Mouse (Mus musculus) heart, adult 18-20 months (tissue): ENCODE results near the gene Spats2. TPM values are rescaled to one million over a fixed set of nuclear protein-coding genes. Genes with fewer than 3 reads are reported as not detected.
"Not testable (repeated sequence)": the region's sequence is repeated elsewhere in the genome, so short reads cannot be mapped to it uniquely, and the experiment has no call there.

Experiments used
- DNase-seq, 2 experiments: peaks; one replicate each; pipeline ENCODE4 v3.0.0; 2021 to 2022; ENCODE audit warnings: mixed read lengths in 1 of 2
- long read RNA-seq, 2 experiments: library from polyadenylated mRNA; stranded (forward); transcript quantifications; one replicate each; pipeline ENCODE4 v2.0.0; 2021
- total RNA-seq, 2 experiments: library from RNA; stranded (reverse); gene quantifications; 2 replicates each; pipeline ENCODE4 v1.2.3; 2021

The Spats2 gene
- 1 to 10 TPM; 7.1 to 7.7 TPM for total RNA-seq
- long read RNA-seq, experiment 1, transcript Spats2-201 (13 exons, 3,096 nt): major isoform, 8 of 11 reads
- long read RNA-seq, experiment 1, partial matches to known transcripts: 1 of 11 reads
- long read RNA-seq, experiment 1, other reads (novel, unspliced or antisense): 2 of 11 reads
- long read RNA-seq, experiment 2, transcript Spats2-201 (13 exons, 3,096 nt): major isoform, 5 of 7 reads
- long read RNA-seq, experiment 2, partial matches to known transcripts: 0 of 7 reads
- long read RNA-seq, experiment 2, other reads (novel, unspliced or antisense): 2 of 7 reads

DNA sequence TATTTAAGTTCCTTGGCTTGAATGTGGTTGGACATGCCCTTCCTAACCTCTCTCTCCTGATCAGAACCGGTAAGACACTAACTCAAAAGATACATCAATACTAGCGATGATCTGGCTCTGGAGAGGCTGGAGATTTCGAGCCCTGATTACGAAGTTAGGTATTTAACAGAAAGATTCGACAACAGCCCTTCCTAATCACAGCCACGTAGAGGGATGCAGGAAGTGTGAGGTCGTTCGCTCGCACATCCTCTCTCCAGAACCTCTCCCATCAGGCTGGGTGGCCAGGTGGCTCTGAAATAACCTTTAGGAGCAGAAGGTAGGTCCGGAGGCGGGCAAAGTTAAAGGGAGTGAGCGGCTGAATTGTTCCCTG, at the start of gene Spats2:
TSS of gene Spats2 (plus strand) at position 206 of the 370 bp plus-strand sequence.
- no peak for DNase-seq

DNA sequence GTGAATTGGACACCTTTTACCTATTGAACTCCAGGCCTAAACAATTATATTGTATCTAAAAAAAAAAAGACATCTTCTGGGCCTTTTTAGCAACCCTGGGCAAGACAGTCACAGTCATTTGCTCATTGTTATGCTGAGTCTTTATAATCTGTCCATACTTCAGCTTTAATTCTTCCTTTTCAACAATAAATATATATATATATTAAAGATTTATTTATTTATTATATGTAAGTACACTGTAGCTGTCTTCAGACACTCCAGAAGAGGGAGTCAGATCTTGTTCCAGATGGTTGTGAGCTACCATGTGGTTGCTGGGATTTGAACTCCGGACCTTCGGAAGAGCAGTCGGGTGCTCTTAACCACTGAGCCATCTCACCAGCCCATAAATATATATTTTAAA, 49.7 kb upstream of the Spats2 start:
- DNase-seq: not testable (repeated sequence)

GRCm38 (mm10) chr15:99078181-99078910, 47.4 kb upstream of the Spats2 start:
- no peak for DNase-seq

DNA sequence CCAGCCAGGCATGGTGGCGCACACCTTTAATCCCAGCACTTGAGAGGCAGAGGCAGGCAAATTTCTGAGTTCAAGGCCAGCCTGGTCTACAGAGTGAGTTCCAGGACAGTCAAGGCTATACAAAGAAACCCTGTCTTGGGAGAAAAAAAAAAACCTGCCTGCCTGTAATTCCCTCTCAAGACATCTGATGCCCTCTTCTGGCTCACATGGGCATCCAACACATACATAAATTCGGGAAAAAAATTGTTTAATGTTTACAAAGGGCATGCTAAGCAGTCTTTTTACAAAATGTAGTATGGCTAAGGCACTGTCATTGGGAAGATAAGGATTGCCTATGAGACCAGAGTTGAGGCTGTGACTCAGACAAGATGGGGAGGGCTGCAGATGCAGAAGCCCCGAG, 45.9 kb upstream of the Spats2 start:
- no peak for DNase-seq

DNA sequence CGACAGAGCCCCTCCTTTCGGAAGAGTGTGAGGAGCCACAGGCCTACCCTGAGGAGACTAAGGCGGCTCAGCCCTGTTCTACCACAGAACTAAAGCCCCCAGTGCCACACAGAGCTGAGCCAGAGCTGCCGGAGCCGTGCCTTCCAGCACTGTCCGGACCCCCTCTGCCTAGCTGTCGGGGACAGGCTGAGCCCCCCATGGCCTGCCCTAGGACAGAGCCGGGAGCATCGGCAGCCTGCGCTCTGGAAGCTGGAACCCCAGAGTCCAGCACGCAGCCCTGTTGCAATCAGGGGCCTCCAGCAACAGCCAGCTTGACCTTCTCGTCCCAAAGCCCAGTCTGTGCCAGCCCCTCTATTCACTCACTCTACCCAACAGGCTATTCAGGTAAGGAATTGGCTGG, 43.4 kb upstream of the Spats2 start:
- DNase-seq: no peak

GRCm38 (mm10) chr15:99082840-99083239, 42.9 kb upstream of the Spats2 start:
- DNase-seq: no peak

DNA sequence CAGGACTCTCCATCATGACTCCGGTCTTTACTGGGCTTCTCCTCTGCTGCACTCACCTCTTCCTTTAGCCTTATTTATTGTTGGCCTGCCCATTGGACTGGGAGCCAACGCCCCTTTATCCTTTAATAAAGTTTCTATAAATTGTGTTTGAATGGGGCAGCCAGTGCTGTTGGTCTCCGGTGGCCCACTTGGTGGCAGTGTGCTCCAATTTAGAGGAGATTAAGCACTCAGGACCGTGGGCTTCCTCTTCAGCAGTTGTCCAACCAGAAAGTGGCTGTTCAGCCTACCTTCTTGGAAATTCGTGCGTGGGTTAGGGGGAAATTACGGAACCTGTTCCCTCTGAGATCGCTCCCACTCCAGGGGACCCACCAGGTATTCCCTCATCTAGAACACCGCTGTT, 42.5 kb upstream of the Spats2 start:
- peak; percentile 38 to 67 for DNase-seq

DNA sequence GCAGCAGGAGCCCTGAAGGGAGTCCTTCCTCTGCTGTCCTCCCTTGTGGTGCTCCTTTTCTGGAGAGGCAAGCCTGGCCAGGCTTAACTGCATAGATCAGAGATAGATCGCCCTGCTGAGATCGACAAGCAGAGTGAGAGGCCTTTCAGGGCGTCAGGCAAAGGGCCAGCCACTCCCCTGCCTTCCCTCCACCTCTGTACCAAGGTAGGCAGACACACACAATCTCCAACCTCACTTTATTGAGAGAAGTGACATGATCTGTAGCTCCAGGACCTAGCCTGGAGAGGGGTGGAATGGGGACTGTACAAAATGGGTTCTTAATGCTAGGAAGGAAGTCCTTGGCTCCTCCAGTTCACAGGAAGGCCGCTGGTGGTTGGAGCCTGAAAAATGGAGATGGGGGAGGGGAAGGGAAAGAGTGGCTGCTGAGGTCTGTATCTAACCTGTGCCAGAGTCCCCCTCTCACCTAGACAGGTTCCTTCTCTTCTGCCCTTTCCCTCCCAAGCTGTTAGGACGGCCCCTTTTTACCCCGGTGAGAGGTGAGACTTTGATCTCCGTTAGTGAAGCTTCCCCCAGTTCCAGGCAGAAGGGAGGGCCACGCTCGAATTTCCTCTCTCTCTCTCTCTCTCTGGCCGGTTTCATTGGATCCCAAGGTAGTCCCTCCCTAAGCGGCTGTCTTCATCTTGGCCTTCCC, 41.7 kb upstream of the Spats2 start:
- DNase-seq: no peak

DNA sequence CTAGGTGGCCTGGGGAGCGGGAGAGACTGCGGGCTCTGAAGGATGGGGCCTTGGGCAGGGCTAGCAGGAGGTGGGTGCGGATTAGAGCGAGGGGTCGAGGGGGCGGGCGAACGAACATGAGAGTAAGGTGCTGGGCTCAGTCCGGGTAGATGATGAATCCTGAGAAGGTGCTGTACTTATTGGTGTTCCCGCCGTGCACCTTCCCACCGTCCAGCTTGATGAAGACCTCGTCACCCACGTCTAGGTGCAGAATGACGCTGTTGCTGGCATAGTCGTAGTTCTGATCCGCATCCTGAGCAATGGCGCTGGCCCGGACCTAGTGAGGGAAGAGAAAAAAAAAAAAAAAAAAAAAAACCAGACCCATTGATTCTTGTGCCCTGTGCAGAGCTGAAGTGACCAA, 41.1 kb upstream of the Spats2 start:
- no peak for DNase-seq

DNA sequence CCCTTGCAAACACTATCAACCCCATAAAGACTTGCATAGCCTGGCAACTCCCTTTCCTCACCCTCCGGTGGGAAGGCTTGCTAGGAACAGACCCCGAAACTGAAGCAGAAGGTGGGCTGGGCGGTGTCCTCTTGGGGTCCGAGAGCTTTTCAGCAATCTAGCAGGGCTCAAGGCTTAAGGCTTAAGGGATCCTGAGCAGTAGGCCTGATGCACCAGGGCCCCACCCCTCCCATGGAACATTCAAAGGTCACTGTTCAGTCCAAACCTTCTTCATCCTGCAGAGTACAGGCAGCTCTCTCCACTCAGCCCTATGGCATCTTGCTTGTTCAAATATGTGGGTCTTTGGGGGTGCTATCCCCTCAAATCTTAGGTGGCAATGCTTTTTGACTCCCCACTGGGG, 39.7 kb upstream of the Spats2 start:
- DNase-seq: no peak

DNA sequence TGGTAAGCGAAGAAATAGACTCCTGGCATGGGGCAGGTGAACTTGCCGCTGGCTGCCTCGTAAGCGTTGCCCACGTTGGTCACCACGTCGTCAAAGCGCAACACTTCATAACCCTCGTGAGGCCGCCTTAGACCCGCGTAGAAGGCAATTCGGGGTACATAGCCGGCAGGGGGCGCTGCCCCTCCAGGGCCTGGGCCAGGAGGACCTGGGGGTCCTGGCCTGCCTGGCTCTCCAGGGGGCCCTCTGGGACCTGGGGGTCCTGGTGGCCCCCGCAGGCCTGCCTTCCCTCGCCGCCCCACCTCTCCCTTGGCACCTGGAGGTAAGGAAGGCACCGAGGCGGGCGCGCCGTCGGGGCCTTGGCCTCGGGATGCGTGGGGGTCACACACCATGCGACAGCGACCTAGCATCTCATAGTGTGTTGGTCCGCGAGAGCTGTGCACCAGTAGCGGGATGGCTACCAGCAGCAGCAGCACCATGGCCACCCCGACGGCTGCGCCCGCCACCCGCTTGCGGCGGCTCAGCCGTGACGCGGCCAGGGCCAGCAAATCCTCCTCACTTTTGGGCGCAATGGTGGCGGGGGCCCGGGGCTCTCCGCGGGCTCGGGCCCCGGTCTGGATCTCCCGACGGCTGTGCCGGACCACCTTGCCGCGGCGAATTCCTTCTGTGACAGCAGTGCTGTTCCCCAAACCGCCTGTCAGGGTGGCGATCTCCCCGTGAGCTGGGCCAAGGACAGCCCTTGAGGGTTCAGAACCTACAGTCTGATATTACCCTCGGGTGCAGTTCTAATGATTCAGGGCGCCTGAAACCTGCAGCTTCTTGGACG, 38.3 kb upstream of the Spats2 start, which contains the start of gene C1ql4:
TSS of gene C1ql4 (minus strand) at position 565 of the 823 bp plus-strand sequence.
- no peak for DNase-seq

DNA sequence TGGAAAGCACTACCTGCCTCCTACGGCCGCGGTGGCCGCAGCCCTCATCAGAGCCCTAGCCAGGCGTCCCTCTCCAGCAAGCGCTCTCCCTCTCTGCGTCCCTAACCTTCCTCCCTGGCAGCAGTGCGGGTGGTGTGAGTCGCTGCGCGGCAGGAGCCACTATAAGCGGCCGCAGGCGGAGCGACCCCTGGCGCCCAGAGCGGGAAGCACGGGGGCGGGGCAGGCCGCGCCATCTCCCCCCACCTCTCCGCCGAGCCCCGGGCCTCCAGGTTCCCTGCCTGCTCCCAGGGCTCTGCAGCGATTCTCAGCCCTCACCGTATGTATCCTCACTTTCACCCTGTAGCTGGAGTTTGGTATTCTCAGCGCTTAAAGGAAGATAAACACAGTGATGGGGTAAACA, 37.4 kb upstream of the Spats2 start:
- DNase-seq: peak; percentile 68 to 81

- no peak for DNase-seq
These were observed 36.6 kb upstream of the Spats2 start for GRCm38 (mm10) chr15:99089069-99089468.

- no peak for DNase-seq
These were observed 32.8 kb upstream of the Spats2 start, which contains the start of gene Dnajc22 for GRCm38 (mm10) chr15:99092870-99093269. Gene Dnajc22 (plus strand): TSS chr15:99093170.

DNA sequence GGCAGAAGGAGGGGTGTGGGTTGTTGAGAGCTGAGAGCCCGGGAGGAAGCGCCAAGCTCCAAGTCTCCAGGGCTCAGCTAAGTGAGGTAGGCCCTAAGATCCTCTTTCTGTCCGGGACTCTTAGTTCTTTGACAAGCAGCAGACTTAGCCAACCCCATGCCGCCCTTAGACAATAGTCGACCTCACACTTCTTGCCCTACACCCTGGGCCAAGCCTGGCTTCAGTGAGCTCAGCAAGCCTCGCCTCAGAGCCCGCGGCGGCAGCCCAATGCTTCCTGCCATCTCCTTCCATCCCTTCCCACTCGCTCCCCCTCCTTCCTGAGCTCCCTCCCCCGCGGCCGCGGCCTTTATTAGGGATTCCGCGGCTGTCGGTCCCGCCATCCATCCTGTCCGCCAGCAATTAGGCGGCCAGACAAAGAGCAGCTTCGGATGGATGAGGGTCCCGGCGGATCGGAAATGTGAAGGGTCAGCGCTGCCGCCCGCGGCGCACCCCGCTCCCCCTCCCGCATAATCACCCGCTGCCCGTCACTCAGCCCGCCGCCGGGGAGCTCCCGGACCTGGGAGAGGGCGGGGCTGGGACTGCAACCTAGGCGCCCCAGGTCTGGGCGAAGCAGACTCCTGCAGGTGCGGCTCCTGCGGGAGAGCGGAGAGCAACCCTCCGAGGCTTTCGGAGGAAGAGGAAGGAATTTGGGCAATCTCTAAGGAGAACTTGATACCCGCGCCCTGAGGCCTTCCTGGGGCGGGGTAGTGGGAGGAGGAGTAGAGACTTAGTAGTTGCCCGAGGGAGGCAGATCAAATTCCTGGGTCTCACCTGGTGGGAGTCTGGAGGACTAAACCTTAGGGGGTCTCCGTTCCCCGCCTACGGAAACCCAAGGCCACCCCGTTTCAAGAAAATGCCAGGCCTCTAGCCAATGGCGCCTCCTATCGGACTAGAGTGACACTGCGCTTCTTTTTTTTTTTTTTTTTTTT, 32.1 kb upstream of the Spats2 start:
- peak; percentile 53 to 60 for DNase-seq

- no peak for DNase-seq
These were observed 31.0 kb upstream of the Spats2 start for GRCm38 (mm10) chr15:99094631-99095270.

- no peak for DNase-seq
These were observed 30.4 kb upstream of the Spats2 start for GRCm38 (mm10) chr15:99095356-99095755.

GRCm38 (mm10) chr15:99096061-99096793, 29.5 kb upstream of the Spats2 start:
- DNase-seq: no peak

DNA sequence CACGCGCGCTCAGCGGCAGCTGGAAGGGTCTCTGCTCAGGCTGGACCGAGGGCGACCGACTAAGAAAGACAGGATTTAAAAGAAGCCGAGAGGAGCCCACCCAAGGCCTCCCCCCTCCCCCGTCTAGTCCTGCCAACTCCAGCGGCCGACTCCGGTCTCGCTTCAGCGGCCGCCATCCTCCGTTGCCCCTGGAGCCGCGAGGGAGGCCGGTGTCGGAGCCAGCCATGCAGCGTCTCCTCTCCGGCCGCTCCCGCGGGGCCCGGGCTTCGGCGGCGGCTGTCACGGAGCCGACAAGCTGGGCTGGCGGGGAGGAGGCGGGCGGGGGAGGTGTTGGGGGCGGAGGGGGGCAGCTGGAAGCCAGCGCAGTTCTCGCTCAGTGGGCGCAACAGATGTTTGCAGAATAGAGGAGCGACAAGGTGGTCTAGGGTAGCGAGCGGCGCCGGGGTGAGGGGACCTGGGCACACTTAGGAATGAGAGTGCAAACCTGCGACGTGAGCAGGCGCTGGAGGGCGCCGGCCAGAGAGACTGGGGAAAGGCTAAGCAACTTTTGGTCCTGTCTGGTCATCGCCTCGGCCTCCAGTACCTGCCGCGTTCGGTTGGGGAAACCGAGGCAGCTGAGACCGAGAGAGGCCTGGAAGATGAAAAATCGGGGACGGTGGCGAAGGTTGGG, 28.8 kb upstream of the Spats2 start:
- no peak for DNase-seq
